Mouse (Mus musculus): ENCODE measurements around the gene Slc16a6. TPM values are rescaled to one million over a fixed set of nuclear protein-coding genes. Genes with fewer than 3 reads are reported as not detected.

Slc16a6 gene
- total RNA-seq, 2 experiments from 2014 or later: 0.63 to 0.90 TPM

DNA sequence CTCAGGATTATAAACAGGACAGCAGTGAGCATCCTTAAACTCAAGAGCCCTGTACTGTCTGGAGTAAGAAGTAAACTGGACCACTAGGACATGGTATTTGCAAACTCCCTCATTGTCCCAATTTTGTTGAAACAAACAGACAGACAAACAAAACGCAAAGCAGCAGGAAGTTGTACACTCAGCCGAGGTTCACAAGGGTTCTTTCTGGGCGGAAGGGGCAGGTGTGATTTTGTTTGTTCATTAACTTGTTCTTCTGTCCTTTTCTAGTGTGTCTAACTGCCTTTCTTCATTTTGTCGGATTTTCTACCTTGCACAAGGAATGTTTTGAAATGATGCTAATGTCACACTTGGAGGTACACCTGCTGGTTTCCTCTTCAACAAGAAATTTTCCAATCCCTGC is 53.9 kb downstream of the Slc16a6 start:
- no peak for DNase-seq (ENCODE audit: low spot score in 2 of 2)

DNA sequence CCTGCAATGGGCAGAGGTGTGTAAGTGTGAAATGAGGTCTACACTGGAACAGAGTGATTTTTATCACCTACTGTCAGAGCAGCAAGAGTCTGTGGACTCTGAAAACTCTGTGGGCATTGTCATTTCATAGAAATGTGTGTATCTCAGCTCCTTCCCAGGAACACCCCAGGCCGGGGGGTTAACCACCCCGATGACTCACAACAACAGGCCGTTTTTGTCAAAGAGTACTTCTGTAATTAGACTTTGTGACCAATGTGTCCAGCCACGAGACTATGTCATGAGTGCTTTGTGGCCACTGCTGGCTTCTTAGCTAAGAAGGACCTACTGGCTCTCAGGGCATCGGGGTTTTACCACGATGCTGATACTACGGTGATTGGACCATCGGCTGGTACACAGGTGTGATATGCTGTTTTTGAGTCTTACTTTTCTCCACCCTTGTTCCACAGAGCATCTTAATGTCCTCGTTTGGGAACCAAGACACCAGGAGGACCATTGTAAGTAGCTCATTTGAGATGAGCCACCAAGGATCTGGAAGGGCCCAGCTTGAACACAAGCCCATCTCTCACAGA is 55.8 kb downstream of the Slc16a6 start:
- no peak for DNase-seq (ENCODE audit: low spot score in 2 of 2)

DNA sequence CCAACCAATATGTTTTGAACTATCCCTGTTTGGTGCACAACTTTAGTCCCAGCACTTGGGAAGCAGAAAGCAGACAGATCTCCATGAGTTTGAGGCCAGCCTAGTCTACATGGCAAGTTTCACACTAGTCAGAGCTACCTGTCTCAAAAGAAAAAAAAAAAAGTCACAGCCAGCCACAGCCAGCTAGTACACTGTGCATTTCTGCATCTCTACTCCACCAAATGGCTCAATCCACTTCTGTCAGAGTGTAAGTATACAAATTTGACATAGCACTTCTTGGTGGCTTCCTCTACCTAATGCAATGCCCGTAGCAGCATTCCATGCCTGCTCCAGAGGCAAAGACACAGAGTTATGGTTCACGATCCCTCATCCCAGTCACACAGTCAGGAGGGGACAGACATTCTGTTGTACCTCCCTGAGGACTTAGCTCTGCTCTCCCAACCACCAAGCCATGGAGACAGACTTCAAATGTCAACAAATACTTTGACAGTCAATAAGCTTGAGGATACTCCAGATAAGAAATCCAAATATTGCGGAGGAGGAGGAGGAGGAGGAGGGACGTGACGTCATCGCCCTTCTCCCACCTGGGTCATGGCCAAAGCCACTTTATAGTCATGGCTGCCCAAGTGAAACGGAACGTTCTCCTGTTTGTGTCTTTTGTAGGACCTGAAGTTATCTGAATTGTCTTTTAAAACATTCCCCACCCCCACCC is 56.5 kb downstream of the Slc16a6 start:
- no peak for DNase-seq (ENCODE audit: low spot score in 2 of 2)

- DNase-seq (ENCODE audit: low spot score in 2 of 2): no peak
Observed at GRCm38 (mm10) chr11:109414802-109415201, 58.6 kb downstream of the Slc16a6 start.

DNA sequence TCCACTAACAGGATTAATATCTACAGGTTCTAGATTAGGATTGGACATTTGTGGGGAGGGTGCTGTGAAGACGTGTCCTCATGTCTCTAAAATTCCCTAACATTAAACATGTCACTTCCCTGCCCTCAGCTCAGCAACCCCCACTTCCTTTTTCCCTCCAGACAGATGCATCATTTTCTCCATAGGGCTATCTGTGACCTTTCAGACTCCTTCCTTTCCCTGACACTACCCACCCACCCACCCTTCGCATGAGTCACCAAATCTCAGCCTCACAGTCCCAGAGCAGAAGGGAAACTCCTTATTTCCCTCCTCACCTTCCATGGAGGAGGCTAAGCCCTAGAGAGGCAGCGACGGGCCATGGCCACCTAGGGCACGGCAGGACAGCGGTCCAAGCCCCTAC is 59.8 kb downstream of the Slc16a6 start, which contains the start of gene 9930022D16Rik:
9930022D16Rik (plus strand) TSS at position 301 of the 400 bp plus-strand sequence.
- DNase-seq (ENCODE audit: low spot score in 2 of 2): no peak

DNA sequence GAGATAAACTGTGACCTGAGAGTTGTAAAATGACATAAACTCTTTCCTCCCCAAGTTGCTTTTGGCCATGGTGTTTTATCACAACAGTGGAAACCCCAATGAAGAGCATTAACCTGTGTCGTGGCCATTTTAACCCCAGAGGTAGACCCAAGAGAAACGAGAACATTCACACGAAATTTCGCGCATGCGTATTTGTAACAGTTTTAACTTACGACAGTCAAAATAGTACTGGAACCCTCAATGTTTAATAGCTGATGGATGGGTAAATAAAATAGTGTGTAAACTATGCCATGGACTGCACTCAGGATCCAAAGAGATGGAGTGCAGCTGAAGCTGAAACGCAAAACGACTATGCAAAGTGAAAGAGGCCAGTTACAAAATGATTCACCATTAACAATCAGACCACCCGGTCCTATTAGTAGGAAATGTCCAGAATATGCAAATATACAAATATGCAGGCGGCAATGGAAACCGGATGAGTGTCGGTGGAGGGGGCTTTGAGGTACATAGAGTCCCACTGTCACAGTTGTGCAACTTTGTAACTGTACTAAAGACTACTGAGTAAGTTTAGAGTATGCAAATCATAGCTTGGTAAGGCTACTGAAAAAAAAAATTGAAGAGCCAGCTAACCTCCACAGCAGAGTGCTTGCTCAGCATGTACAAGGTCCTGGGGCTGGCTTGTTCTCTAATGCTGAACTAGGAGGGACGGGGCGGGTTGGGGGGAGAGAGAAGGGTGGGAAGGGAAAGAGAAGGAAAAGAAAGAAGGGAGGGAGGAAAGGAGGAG is 63.0 kb downstream of the Slc16a6 start:
- no peak for DNase-seq (ENCODE audit: low spot score in 2 of 2)

DNA sequence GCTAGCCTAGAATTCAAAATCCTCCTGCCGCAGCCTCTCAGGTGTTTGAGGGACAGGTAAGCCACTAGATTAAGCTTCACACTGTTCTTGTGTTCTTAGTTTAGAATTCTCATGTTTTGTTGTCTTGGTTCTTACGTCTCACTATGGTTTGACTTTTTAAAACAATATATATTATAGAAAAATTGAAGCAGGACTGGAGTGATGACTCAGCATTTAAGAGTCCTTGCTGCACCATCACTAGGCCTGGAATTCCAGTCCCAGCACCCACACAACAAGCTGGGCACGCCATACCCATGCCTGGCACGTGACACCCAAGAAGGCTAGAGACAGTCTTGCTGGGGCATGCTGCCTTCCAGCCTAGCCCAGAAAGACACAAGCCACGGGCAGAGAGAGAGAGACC is 67.0 kb downstream of the Slc16a6 start:
- DNase-seq (ENCODE audit: low spot score in 2 of 2): no peak

Small RNA genes lying within 50 kb of the gene (microRNA-seq; reads per million reads assigned to microRNA genes)
- 0 reads per million in 2 experiments for gene Gm25540 (ENCODE audit: borderline number of aligned reads in 2 of 2)

Other genes with a start within 250 kb of the Slc16a6 start
- 1 to 10 TPM; 4.6 to 5.1 TPM for gene Rgs9, start 175.5 kb downstream of the Slc16a6 start, total RNA-seq (2021)
- gene Gna13, start 110.8 kb downstream of the Slc16a6 start, total RNA-seq (2021): 10 to 100 TPM; 64.8 to 74.8 TPM
- not detected for gene 9930022D16Rik, start 59.7 kb downstream of the Slc16a6 start, total RNA-seq (2021)
- 10 to 100 TPM; 39.7 to 40.8 TPM for gene Amz2, start 47.7 kb downstream of the Slc16a6 start, total RNA-seq (2021)
- gene Arsg, start 224 bp downstream of the Slc16a6 start, total RNA-seq (2021): 1 to 10 TPM; 5.6 to 6.3 TPM
- gene Wipi1, start 138.4 kb upstream of the Slc16a6 start, total RNA-seq (2021): 10 to 100 TPM; 18.1 to 28.9 TPM
- 100 to 1,000 TPM; 376 to 457 TPM for gene Prkar1a, start 175.8 kb upstream of the Slc16a6 start, total RNA-seq (2021)
- 1 to 10 TPM; 2.6 to 3.0 TPM for gene Fam20a, start 248.7 kb upstream of the Slc16a6 start, total RNA-seq (2021)